Mouse (Mus musculus) frontal cortex, adult 2 months (tissue): ENCODE results near the gene Dcst1. TPM values are rescaled to one million over a fixed set of nuclear protein-coding genes. Genes with fewer than 3 reads are reported as not detected.

Source experiments
- DNase-seq, 2 experiments: peaks; one replicate each; pipeline ENCODE4 v3.0.0; 2022; ENCODE audit warnings: low spot score in 1 of 2; ENCODE audit errors: extremely low spot score in 1 of 2
- polyA plus RNA-seq: library from polyadenylated mRNA; depleted of rRNA; stranded (reverse); fragments of >200 nt; gene quantifications from 2 replicates; pipeline ENCODE4 v1.2.3, GENCODE M21; 2012; rRNA removed

The Dcst1 gene
- 0.08 TPM in 2 replicates for polyA plus RNA-seq

DNA sequence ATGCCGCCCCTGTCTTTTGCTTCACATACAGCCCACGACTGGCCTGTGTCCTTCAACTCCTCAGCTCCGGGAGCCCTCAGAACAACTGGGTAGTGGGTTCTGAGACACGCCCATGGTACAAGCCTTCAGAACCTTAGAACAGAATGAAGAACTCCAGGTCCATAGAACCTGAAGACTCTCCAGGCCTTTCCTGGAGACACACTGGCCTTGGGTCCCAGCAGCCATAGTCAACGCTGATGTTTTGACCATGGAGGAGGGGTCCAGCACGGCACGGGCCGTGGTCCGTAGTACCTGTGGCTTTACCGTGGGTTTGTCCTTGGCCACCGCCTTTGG, at the start of gene Dcst1:
TSS of gene Dcst1 (minus strand) at position 101 of the 333 bp plus-strand sequence.
- no peak for DNase-seq

DNA sequence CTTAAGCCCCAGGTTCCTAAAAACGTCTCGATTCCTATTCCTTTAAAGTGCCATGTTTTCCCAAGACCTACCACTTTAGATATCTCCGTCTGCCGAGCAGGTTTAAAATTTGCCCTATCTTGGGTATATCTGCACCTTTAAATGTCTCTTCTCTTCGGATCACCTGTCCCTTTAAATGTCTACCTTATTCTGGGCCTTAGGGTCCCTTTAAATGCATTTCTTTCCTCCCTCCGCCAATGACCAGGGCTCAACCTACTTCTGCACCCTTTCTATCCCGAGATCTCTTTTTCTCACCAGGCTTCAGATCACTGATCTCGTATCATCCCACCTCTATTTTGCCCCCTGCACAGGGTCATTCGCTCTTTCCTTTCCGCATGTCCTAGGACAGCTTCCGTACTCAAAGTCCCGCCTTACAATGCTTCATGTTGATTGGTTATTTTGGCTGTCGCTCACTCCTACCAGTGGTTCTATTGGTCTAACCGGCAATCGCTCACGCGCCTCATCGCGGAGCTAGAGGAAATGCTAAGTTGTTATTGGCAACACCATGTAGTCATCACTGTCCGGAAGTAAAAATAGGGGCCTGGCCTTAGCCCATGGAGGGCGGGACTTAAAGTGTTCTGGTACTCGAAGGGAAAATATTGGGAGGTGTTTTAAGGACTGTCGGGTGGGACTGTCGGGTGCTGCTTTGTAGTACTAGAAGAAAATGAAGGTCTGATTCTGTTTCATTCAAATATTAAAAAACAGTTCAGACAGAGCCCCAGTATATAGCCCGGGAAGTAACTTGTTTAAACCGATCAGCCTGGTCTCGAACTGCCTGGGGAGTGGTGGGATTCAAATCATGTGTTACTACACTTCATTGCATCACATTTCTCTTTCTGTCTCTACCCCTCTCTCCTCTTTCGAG, 46.7 kb upstream of the Dcst1 start, which contains the start of gene Flad1:
TSS of gene Flad1 (minus strand) at position 381 of the 904 bp plus-strand sequence.
- peak; percentile 99 to 100 for DNase-seq

DNA sequence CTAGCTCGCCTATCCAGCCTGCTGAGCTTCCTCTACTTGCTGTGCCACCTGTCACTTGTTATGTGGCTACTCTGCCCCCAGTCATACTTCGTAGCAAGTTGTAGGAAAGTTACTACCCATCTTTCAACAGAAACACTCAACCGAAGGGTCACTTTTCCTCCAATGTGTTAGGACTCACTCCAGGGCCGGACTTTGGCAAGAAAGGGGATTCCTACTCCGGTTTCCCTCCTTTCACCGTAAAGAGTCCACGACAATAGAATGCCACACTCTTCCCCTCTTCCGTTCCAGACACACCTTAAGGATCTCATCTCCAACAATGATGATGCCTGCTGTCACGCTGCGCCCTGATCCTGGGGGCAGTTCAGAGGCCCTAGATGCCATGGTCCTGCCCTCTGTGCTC, 45.8 kb upstream of the Dcst1 start:
- DNase-seq: no peak

DNA sequence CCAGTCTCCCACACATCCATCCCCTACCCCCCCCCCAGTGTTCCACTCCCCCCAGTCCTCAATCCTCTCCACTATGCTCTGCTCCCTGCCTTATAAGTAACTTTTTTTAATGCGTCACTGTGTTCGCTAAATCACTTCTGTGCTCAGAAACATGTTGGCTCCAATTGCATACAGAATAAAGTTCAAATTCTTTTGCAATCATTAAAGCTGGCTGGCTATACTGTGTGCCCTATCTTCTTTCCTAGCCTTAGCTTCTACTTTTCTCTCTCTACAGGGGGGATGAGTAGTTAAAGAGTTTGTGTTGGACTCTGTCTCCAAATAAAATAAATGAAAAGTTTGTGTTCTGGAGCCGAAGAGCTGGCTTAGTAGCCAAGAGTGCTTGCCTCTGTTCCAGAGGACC, 44.6 kb upstream of the Dcst1 start:
- no peak for DNase-seq

DNA sequence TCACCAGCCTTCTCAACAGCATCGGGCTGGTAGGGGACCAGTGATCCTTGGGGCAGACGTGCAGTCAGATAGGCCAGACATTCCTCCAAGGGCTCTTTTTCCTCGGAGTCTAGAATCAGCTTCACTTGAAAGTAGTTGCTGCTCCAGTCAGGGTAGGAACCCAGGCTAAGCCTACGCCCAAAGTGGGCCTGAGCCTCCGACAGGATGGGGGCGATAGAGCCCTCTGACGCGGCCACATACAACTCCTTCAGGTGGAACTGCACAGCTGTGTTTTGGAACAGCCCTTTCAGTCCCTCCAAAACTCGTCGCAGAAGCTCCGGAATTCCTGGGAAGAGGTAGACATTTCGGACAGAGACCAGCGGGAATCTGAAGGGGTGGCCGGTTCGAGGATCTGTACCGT, 43.4 kb upstream of the Dcst1 start:
- DNase-seq: no peak

DNA sequence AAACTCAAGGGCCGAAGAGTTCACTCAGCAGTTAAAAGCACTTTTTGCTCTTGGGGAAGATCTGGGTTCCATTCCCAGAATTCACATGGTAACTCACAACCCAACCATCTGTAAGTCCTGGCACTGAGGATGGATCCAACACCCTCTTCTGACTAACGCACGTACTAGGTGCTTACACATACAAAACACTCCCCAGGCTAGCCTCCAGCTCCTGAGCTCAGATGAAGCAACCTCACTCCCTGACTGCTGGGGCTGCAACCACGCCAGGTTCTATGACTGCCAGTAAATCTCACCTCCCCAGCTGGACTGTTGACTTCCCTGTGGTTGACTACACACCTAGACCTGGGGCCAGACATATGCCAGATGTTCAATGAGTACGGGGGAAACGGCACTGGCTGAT, 41.8 kb upstream of the Dcst1 start:
- DNase-seq: no peak

DNA sequence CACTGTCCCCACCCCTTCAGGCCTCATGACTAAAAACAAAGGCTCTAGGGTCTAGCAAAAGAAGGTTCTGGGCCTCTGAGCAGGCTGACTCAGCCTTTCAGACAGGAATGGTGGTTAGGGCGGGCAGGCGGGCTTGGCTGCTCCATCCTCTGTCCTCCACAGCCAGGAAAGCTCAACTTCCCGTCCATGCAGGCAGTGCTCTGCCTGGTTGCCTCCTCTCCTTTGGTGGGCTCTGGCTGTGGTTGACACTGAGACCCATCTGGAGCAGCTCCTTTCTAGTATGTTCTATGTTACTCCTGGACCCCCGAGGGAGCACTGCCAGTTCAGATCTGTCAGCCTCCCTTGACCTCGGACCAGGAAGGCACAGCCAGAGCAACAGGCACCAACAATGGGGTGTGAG, 37.6 kb upstream of the Dcst1 start, which contains the start of gene Lenep:
TSS of gene Lenep (minus strand) at position 101 of the 400 bp plus-strand sequence.
- no peak for DNase-seq

DNA sequence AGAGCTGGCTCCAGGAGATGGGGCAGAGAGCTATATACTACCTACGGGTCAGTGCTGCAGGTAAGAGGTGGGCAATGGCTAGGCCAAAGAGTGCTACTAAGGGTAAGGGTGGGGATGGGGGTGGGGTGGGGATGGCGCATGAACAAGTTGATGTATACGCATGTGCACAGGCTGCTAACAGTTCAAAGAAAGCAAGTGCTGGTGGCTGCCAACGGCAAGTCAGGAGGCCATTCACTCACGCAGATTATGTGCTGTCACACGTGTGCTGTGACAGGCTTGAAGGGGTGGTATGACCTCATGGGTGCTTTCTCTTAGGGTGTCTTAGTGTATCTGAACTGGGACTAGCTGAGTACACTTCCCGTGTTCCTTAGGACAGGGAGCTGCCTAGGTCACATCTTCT, 36.3 kb upstream of the Dcst1 start:
- no peak for DNase-seq

DNA sequence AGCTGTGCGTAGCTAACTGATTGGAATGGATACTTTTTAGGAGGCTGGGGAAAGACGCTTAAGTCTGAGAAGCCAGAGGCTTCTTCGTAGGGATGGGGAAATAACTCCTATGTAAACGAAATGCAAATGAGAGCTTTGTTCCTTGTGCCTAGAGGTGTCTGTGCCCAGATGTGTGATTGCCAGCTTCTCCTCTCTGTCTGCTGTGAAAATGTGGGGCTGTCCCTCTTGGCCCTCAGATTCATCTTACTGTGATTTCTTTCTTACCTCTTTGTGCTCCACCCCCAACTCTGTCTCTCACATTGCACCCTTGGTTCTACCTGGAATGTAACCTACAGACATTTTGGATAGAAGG, 31.6 kb upstream of the Dcst1 start:
- DNase-seq: no peak

DNA sequence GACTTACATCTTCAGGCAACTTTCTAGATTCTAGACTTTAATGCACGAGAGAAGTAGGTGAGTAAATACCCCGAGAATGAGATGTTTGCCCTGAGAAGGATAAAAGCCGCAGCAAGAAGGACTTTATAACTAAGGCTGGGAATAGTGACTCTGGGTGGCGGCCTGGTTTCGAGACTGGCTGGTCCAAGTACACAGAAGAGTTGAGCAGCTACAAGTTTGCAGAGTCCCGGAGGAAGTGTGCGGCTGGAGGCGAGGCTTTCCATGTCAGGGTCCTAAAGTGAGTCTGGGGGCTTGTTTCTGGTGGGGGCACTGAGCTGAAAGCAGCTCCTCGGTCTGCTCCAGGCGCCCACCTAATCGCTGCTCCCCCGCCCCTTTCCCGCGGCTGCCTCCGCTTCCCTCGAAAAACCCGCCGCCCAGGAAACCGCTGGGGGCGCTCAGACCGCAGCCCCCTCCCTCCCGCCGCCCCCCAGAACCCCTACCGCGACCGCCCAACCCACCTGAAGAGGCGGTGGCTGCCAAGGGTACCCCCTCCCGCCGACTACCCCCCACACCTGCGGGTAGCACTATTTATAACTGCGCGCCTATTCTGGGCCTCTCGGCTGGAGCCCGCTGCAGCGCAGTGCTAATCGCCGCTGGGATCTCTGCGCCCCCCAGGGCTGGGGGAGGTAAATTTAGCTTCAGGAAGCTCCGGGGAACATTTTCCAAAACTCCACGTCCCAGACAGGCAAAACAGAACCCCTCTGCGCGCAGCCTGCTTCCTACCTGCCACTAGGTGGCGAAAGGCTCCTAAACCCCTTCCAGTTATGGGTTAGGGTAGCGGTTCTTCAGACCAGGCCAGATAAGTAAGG, 31.0 kb upstream of the Dcst1 start:
- peak in 1 of 2 experiments; percentile 68 for DNase-seq

DNA sequence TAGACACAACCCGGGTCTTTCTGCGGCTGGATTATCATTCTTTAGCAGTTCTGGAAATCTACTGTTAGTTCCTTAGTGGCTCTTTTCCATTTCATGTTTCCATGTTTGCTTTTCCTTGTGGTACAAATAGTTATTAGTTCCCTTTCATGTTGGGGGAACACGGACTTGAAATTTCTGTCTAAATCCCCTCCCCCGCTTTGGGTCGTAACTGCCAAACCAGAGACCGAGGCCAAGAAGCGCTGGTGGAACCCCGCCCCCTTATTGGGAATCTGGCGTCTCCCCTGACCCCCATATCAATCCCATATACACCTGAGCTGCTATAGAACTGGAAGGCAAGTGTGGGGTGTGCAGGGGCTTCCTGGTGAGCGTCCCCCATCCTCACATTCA, 30.4 kb upstream of the Dcst1 start:
- no peak for DNase-seq

DNA sequence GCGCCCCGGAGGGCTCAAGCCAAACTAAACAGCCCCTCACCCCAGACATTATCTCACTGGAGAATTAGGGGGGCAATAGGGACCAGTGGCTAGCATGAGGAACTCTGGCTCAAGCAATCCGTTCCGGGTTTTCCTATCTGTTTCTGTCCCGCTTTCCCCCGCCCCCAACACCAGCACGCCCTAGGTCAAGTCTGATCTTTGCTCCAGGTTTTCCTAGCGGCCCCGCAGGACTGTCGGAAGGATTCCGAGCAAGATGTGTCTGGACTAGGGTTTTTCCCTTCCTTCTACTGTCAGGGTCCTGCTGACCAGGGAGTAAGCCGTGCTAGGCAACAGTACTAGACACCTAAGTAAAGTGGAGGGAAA, 29.8 kb upstream of the Dcst1 start:
- DNase-seq: peak in 1 of 2 experiments; percentile 70

DNA sequence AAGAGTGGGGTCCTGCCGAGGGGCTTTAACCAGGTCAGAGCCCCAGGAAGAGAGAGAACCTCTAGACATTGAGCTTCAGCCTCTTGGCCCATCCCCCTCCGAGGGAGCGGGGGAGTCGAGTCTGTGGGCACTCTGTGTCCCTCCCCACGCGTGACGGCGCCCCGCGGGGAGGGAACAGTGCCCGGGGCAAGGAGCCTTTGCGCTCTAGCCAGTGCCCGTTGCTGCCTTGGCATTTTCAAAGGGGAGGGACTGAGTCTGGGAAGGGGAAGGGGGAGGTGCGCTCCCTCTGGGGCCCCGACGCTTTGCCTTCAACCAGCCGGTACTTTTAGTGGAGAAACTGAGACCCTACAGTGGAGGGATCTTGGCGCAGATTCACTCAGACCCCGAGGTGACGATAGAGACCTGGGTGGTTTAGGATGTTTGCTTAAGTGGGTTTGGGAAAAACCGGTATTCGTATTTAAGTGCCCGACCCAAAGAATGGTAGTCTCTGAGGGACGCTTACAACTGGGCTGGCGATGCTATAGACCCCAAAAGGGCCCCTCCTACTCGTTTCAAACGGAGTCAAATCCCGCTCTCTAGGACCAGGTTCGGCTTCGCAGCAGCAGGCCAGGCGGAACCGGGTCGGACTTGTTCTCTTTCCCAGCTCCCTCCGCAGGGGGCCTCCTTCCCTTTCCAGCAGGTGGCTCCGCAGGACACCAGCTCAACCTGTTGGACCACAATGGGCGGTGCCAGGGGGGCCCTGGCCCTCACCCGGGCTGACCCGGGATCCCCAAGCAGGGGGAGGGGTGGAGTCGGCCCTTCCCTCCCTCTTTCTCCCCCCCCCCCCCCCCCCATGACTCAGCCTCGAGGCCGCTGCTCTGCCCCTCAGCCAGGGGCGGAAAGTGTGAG, 29.2 kb upstream of the Dcst1 start, which contains the start of gene Zbtb7b:
TSS of gene Zbtb7b (minus strand) at position 771 of the 888 bp plus-strand sequence.
- DNase-seq: no peak

DNA sequence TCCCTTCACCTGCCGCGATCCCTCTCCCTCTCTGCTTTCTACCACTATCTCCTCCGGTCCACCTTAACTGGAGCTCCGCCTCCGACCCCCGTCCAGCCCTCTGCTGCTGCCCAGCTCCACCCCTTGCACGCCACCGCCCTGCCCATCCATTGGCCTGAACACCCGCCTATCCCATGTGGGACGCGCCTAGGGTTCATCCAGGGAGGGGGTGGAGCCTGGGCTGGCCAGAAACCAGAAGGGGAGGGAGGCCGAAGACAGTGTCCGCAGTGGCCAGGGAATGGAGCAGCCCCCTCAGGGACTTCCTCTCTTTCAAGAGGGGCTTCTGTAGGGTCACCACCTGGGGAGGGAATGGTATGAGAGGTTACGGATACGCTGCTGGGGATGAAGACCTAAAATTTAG, 28.6 kb upstream of the Dcst1 start:
- peak; percentile 94 to 95 for DNase-seq

DNA sequence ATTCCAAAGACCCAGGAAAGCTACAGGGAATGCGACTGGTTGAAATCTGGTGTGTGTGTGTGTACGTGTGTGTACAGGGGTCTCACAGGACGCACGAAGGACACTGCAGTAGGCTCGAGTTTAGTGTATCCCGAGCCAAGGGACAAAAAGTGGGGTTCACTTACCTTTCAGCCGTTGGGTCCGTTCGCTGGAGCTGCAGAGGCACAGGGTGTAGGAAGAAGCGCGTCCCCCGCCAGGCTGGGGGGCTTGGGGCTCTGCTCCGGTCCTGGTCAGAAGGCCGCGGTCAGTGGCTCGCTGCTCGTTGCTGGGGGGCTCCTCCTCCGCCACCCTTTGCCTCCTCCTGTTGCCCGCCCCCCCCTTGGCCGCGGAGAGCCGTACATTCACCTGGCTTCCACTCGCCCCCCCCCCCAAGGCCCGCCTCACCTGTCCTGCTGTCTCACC, 27.8 kb upstream of the Dcst1 start:
- no peak for DNase-seq

DNA sequence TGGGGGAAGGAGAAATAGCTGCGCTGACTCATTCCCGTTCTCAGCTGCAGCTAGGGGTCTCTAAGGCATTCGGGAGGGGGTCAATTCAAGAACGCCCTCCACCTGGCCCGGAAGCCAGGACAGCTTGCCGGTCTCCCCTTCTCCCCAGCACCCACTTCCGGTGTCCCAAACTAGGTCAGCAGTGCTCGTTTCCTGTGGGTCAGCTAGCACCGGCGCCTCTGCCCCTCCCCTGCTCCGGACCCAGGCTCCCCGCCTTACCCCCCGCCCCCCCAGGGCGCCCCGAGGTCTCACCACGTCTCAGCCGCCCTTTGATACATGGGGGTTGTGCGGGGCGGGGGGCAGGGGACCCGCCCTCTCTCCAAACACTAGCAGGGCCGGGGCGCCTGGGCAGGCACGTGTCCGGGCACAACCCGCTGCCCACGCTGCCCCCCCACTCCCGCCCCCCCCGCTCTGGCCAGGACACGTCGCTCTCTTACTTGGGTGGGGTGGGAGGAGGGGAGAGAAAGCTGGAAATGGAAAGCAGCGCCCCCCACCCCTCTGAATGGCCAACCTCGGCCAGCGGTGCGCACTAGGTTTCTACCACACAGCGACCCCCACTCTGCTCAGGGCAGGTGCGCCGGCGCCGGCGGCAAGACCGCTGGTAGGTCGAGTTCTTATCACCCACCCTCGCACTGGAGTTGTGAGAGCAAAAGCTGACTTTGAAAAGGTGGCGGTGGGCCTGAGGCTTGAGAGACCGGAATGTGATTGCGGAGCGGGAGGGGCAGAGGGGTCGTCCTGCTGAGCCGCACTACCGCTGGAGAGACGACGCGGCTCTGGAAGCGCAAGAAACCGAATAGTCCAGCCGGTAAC, 26.8 kb upstream of the Dcst1 start:
- no peak for DNase-seq

DNA sequence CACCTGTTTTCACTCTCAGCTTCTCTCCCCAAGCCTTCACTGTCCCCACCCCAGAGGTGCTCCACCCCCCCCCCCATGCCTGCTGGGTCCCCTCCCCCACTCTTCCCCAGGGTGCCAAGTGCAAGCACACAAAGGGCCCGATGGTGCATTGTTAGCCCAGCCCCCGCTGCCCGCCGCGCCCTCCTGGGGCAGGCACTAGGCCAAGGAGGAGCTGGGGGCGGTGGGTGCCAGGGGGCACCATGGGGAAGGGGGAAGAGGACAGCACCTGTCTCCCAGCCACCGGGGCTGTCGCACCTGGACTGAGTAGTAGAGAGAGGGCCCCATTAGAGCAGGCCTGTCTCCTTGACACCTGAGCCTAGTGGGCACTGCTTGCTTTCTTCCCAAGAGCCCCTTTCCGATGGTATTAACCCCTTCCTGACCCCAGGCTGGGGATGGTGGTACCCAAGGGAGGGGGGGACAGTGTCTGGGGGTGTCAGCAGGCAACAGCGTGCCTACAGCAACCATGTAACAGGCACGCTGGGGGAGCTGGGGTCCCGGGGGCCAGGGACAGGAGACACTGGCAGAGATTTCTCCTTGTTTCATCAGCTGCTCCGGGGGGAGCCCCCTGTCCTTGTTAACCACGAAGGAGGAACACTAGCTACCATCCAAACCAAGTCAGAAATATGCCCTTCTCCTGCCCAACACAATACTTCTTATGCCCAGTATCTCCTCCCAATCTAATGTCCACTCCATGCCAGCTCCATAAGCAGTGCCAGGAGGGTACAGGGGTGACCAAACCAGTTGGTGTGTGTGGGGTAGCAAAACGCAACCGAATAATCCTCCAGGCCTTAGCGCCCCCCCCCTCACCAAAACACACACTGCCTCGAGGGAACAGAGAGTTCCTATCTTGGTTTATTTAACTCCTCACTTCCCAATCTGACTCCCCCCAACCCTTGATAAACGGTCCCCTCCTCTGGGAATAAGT, 25.9 kb upstream of the Dcst1 start:
- DNase-seq: no peak

DNA sequence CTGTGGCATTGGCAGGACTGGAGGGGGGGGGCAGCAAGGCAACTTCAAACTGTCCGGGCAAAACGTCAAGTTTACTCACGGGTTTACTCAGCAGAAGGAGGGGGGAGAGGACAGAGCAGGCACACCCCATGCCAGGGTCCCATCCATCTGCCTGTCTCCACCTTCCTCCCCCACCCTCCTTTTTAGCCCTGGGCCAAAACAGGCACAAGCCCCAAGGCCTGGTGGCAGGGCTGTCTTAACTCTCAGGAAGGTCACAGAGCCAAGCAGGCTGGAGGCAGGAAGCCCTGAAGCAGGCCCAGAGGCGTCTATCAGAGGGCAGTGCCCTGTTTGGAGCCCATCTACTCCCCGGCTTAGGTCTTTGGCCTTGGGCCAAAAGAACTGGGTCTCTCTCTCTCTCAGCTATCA, 25.1 kb upstream of the Dcst1 start:
- no peak for DNase-seq
